Mouse (Mus musculus): ENCODE measurements around the gene Olfr279. TPM values are rescaled to one million over a fixed set of nuclear protein-coding genes. Genes with fewer than 3 reads are reported as not detected.
"Not testable (repeated sequence)": the region's sequence is repeated elsewhere in the genome, so short reads cannot be mapped to it uniquely, and the experiment has no call there.

Gene Olfr279
- polyA plus RNA-seq, 2 experiments from 2014 or later, result not detected

DNA sequence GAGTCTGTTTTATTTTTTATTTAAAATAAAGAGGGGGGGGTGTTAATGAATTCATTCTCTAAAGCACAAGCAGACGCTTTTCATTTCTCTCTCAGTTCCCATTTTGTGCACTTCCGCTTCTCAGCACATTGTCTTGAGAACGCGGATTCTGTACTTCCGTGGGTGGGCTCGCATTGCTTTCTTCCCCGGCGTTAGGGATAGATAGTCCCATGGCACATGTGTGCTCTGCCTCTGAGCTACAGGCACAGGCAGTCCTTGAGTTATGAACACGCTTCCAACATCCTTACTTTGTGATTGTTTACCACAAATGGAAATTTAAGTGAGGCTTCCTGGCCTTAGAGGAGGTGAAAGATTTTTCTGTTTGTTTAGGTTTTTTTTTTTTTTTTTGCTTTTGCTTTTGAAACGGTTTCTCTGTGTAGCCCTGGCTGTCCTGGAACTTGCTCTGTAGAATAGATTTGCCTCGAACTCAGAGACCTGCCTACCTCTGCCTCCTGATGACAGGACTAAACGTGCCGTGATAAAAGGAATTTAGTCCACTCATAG is 19.3 kb downstream of the Olfr279 start:
- ATAC-seq, result peak; percentile 22

DNA sequence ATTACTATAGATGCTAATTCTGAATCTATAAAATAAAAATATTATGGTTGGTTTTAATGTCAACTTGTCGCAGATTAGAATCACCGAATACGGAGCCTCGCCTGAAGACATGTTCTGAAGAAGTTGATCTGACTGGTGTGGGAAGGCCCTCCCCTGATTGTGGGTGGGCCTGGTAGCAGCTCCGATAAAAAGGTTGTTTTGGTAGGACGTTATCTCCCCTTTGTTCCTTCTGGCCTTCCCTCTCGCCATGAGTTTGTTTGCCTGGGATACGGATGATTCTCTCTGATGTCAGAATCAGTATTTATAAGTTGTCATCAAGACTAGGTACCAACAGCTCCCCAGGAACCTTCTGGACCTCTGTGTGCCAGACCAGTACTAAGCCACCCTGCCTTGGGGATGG is 20.0 kb downstream of the Olfr279 start:
- ATAC-seq, result no peak

- ATAC-seq, result no peak
These were observed 20.7 kb downstream of the Olfr279 start for GRCm38 (mm10) chr15:98512799-98513321.

- not testable (repeated sequence) for ATAC-seq
These were observed 21.5 kb downstream of the Olfr279 start for GRCm38 (mm10) chr15:98513676-98514075.

DNA sequence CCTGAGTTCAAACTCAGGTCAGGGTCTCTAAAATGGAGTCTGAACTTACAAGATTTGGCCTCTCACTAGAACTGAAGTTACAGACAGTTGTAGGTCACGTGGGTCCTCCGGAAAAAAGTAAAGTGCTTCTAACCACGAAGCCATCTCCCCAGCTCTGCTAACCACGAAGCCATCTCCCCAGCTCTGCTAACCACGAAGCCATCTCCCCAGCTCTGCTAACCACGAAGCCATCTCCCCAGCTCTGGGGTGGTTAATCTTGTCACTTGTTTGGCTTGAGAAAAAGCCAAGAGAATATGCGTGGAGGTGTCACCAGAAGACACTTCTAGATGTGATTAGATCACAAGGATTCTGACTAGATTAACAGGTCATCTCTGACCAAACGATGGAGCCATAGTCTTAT is 21.9 kb downstream of the Olfr279 start:
- ATAC-seq, result peak; percentile 70

DNA sequence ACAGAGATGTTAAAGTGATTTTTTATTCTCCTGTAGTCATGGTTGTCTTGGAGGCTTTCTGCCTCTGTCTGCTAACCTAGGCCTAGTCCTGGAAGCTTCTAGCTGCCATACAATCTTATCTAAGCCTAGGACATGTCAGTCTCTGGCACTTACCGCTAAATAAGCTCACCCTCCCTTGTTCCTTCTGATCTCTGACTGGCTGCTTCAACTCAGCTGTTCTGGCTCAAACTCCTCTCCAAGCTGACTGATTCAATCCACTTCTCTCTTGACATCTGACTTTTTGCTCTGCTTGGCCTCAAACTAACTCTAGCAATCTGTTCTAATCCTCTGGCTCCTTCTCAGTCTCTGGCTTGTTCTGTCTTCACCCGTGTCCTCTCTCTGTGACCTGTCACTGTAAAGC is 22.6 kb downstream of the Olfr279 start:
- ATAC-seq, result not testable (repeated sequence)

DNA sequence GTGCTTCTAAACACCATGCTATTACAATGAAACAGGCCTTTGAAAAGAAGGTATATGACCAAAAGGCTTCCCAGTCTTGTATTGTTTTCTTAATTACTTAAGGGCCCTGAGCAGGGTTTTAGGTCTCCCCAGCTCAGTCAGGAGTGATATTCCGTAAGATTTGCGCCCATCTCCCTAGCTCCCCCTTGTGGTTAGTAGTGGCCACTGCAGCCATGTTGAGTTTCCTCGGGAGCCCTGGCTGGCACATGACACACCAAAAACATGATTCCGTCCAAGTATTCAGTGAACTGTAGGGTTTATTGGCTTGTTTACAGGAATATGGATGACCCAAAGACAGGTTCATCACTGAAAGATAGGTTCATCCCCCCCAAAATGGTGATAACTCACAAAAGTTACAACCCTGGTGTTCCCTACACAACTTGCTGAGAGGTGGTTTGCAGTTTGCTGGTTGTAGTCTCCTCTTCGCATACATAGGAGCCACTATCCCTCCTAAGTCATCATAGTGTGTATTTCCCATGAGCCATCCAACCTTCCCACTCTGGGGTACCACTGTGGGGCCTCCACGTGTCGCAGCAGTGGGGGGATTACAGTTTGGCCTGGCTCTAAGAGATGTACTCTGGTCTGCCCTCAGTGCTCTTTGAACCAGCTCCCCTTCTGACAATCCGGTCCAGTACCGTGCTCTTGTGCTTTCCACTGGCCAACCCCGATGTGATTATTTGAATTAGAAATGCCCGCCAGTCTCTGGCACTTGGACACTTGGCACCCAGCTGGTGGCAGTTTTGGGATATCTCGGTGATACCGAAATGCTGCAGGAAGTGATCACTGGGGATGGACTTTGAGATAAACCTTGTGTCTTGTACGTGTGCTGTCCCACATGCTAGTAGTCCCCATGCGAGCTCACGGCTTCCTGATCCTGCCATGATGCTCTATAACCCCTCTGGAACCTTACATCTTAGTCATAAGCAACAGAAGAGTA is 25.5 kb downstream of the Olfr279 start:
- no peak for ATAC-seq

GRCm38 (mm10) chr15:98521245-98521644 is 29.0 kb downstream of the Olfr279 start:
- no peak for ATAC-seq

DNA sequence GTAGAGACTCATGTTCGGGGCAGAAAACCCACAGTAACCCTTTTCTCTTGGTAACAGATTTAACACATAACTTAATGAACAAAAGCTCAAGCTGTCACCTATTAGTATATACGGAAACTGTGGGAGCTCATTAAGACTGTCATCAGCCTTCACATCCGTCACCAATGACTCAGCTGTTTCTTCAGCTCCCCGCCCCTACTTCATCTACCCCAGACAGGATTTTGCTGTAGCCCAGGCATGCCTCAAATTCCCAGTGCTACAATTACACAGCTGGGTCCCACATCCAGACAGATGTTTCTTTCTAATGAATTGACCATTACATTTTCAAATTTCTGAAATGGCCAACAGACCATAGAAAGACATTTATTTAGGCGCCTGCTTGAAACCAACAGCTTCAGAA is 33.9 kb downstream of the Olfr279 start:
- no peak for ATAC-seq

- ATAC-seq, result no peak
These were observed 35.0 kb downstream of the Olfr279 start for GRCm38 (mm10) chr15:98527056-98527771.

- no peak for ATAC-seq
These were observed 35.9 kb downstream of the Olfr279 start for GRCm38 (mm10) chr15:98528066-98528563.

DNA sequence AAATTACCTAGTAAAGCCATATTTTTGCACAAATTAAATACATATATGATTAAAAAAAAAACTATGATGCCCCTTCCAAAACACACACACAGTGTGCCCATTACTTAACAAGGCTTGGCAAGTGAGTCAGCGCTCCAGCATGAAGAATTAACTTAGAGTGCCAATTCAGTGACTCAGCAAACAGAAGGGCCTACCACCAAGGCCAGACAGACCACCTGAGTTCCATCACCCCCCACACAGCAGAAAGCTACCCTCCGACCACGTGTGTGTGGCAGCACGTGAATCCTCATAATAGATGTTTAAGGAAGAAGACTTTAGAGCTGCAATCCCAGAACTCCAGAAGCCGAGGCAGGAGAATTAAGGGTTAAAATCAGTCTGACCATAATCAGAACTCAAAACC is 40.1 kb downstream of the Olfr279 start:
- ATAC-seq, result no peak

- no peak for ATAC-seq
These were observed 40.9 kb downstream of the Olfr279 start for GRCm38 (mm10) chr15:98533035-98533531.

DNA sequence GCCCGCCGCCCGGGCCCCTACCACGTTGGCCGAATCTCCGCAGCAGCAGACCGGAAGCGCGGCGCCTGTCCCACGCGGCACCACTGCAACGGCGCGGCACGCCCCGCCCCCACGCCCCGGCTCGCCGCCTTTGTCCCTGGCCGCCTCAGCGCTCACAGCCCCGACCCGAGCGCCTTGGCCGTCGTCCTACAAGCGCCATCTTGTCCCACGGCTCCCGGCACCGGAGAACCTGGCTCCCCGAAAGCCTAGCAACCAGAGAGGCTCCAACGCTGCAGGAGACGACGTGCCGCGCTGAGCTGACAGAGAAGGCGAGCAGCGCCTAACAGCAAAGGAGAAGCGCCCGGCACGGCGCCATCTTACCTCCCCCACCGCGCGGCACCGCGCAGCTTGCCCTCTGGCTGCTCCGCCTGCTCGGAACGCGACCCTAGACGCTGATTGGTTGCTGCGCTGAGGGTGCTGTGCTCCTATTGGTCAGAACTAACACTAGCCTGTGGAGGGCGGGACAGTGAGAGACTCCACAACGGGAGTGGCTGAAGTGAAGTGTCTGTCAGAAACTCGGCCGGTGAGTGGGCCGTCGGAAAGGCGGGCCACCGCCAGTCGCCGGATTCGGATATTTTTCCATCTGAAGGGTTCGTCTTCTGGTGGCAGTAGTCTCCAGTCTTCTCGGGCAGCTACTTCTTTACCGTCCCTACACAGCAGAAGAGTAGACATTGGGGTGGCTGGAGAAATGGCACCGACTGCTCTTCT is 41.9 kb downstream of the Olfr279 start, which contains the start of gene Kansl2:
TSS of gene Kansl2 (minus strand) at position 384 of the 747 bp plus-strand sequence.
- ATAC-seq, result peak; percentile 99

DNA sequence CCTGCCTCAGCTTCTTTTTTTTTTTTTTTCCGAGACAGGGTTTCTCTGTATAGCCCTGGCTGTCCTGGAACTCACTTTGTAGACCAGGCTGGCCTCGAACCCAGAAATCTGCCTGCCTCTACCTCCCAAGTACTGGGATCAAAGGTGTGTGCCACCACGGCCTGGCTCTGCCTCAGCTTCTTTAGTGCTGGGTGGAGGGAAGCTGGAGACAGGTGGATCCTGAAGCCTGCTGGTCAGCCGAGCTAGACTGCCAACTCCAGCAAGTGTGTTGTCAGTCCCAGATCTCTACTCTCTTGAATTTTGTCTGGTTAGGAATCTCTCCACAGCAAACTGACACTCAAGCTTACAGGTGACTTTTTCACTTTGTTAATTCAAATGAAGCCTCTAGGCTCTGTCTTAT is 43.7 kb downstream of the Olfr279 start:
- ATAC-seq, result no peak

DNA sequence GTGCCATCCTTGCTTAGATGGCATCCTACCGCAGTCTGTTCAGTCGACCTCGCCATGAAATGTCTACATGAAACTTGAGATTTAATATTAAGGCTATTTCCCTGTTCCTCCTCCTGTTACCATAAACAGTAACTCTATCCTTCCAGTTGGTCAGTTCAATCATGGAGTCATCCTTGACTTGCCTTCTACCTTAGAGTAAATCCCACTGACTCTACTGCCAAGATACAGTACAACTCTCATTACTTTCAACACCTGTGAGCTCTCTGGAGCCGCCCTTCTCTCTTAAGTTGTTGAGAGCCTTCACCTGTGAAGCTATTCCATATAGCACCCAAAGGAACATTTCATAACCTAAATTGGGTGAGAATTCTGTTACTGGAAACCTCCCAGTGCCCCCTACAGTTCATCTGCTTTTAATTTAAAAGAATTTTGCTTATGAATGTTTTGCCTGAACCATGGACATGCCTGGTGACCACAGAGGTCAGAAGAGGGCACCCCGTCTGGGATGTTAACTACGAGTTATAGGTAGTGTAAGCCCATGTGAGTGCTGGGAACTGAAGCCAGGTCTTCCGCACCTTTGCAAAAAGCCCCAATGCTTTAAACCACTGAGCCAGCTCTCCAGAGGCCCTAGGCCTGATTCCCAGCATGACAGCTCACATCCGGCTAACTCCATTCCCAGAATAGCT is 44.8 kb downstream of the Olfr279 start:
- no peak for ATAC-seq

DNA sequence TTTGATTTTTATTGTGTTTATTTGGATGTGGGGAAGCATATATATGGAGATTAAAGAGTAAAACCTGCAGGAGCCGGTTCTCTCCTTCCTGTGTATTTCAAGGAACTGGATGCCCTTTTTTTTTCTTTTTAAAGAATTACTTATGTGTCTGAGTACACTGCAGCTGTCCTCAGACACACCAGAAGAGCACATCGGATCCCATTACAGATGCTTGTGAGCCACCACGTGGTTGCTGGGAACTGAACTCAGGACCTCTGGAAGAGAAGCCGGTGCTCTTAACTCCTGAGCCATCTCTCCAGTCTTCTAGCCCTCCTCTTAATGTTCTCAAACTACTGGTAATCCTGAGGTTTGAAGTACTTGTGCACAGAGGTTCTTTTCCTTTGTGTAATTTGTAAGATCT is 45.7 kb downstream of the Olfr279 start:
- ATAC-seq, result no peak

GRCm38 (mm10) chr15:98541064-98541463 is 48.9 kb downstream of the Olfr279 start:
- ATAC-seq, result no peak

- ATAC-seq, result no peak
These were observed 51.1 kb downstream of the Olfr279 start for GRCm38 (mm10) chr15:98543341-98543740.

DNA sequence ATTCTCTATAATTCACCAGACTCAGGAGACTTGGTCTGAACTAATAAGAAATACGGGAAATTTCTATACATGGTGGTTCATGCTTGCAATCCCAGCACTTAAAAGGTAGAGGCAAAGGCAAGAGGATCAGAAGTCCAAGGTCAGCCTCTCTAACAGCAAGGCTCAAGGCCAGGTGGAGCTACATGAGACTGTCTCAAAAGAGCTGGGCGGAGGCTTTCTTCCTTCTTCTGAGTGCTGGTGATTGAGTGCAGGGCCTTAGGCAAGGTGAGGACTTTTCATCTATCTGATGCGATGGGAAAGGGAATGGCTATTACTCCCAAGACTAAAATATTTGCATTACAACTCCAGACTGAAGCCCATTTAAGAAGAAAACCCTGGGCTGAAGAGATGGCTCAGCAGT is 52.9 kb downstream of the Olfr279 start:
- no peak for ATAC-seq

- no peak for ATAC-seq
These were observed 54.6 kb downstream of the Olfr279 start for GRCm38 (mm10) chr15:98546843-98547242.

All from activated CD4-positive, CD25-positive, alpha-beta regulatory T cell, adult 4 months (primary cell).